Mouse (Mus musculus) spleen, adult 18-20 months (tissue): ENCODE measurements at regions not wholly inside any gene's neighbourhood (a gene's known extent, or its start where the extent isn't known, plus 50 kb on each side); places are given as distances from the start of the nearest gene placed in this dataset.
"Not testable (repeated sequence)": the region's sequence is repeated elsewhere in the genome, so short reads cannot be mapped to it uniquely, and the experiment has no call there.

ENCODE experiments used
- DNase-seq, 2 experiments: peaks; one replicate each; pipeline ENCODE4 v3.0.0; 2022; ENCODE audit warnings: mixed read lengths in 2 of 2

- not testable (repeated sequence) for DNase-seq
Observed at GRCm38 (mm10) chr17:9278046-9278445, 143.8 kb upstream of the Gm17728 start.

GRCm38 (mm10) chr17:9279481-9279880, 142.4 kb upstream of the Gm17728 start:
- DNase-seq, result no peak

DNA sequence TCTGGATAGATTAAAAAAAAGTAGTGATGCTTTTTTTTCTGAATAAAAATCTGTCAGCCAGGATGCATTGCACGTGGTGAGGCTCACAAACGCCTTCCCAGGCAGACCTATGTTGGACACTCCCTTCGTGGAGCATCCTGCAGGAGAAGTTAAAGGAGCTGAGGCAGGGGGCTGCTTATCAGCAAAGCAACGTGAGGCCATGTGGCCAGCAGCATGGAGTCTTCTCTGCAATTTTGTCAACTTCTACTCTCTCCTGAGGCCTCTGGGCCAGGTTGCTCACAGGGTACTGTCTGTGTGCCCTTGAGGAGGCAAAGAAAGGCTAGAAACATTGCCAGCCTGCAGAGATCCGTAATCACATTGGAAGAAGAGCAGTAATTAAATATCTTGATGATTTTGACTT, 140.0 kb upstream of the Gm17728 start:
- DNase-seq, result no peak

DNA sequence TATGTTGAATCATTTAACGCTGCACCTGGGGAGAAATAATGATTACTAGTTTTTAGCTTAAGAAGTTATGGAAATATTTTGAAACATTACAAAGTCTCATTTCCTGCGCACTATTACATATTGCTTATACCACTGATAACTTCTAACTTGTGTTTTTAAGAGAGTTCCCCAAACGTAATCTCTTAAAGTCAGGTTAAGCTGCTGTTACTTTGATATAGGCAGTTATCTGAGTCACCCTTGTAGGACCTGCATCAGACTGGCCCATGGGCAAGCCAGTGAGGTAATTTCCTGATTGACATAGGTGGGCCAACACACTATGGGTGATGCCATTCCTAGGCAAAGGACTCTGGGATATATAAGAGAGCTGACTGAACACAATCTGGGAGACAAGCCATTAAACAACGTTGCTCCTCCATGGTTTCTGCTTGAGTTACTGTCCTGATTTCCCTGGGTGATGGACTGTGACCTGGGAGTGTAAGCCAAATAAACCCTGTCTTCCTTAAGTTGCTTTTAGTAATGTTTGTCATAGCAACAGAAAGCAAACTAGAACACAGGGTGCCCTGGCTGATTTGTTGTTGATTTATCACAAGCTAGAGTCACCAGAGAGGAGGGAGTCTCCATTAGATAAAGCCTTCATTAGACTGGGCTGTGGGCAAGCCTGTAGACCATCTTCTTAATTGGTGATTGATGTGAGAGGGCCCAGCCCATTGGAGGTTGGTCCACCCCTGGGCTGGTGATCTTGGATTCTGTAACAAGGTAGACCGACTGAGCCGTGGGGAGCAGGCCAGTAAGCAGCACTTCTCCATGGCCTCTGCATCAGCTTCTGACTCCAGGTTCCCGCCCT, 139.3 kb upstream of the Gm17728 start:
- no peak for DNase-seq

GRCm38 (mm10) chr17:9286431-9286830, 135.4 kb upstream of the Gm17728 start:
- no peak for DNase-seq

DNA sequence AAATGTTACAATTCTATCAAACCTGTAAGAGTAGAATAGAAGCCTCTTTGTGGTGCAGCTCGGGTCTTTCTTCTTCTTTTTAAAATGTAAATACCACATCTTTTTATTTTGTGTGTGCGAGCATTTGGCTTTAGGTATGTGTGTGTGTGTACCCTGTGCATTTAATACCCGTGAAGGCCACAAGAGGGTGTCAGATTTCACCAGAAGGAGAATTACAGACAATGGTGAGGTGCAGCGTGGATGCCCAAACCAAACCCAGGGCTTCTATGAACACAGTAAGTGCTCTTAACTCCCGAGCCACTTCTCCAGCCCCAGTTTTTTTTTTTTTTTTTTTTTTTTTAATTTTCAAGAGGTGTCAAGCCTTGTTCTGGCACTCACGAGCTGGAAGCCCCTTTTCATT, 135.0 kb upstream of the Gm17728 start:
- DNase-seq, result no peak

GRCm38 (mm10) chr17:9287682-9288081, 134.2 kb upstream of the Gm17728 start:
- DNase-seq, result no peak

DNA sequence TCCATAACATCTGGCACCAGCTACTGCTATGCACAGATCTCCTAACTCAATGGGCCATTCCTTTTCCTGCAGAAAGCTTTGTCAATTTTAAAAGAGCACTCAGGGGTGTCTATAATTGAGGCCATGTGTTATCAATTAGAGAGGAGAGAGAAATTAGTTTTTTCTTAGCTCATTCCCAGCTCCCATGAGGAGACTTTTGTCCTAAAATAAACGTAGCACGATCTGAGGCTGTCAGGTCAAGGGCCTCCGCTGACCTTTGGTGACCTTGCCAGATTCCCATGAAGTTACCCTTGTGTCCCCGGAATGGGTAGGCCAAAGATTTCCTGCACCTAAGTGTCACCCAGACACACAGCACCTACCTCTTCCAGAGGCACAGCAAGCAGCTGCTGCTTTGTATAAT, 130.3 kb upstream of the Gm17728 start:
- no peak for DNase-seq

GRCm38 (mm10) chr17:9292296-9292695, 129.6 kb upstream of the Gm17728 start:
- DNase-seq, result no peak

DNA sequence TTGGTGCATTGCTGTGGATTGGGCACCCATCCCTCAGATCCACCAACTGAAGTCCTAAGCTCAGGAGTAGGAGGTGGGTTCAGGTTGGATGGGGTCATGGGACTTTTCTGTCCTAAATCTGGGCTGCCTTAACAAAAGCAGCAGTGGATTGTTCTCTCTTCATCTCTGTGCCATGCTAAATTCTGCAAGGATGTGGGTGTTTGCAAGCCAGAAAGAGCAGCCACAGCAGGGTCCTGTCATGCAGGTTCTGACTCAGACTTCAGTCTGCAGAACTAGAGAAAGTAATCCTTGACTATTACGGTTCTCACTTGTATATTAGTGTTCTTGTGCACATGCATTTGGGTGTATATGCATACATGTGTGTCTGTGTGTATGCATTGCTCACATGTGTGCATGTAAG, 125.5 kb upstream of the Gm17728 start:
- DNase-seq, result no peak

DNA sequence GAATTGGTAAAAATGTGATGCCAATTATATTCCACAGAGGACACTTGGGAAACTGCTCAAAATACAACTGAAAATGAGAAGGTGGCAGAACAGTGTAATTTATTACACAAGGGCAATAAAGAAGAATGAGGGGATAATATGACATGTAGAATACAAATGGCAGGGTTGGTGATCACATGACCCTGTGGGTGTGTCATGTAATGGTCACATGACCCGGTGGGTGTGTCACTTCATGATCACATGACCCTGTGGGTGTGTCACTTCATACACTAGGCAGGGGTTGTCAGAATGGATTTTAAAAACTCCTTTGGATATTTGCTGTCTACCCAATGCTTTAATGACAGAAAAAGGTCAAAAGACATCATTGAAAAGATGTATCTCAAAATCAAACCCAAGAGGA, 123.6 kb upstream of the Gm17728 start:
- DNase-seq, result no peak

DNA sequence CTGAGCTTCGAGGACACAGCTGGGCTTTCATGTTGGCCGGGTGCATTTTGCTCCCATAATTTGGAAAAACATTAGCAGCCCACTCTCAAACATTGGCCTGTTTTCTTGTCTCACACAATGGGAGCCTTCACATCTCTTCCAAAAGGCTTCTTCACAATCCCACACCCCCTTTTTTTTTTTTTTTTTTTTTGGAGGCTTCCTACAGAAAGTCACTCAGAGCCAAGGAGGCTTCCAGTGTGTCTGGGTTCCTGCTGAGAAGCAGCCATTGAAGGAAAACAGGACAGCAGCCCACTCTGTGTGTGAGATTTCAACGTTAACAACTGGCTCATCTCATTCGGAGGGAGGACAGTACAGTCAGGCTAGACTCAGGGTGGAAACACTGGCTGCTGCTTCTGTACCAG, 120.8 kb upstream of the Gm17728 start:
- no peak for DNase-seq

DNA sequence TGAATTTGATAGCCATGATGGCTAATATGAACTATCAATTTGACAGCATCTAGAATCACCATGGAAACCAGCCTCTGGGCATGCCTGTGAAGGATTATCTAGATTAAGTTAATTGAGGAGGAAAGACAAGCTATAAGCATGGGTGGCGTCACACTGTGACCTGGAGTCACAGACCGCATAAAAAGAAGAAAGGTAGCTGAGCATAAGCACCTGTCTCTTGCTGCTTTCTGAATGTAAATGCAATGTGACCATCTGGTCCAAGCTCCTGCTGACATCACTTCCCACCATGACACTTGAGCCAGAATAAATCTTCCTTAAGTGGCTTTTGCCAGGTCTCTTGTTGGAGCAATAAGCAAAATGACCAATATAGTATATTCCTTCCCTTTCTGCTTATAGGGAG, 113.4 kb upstream of the Gm17728 start:
- DNase-seq, result no peak

GRCm38 (mm10) chr17:9322772-9323171, 99.1 kb upstream of the Gm17728 start:
- DNase-seq, result no peak

GRCm38 (mm10) chr17:9328886-9329455, 92.9 kb upstream of the Gm17728 start:
- no peak for DNase-seq

GRCm38 (mm10) chr17:9357572-9358159, 64.2 kb upstream of the Gm17728 start:
- DNase-seq, result no peak
